Mouse (Mus musculus) skeletal muscle tissue, adult 2 months (tissue): Measurements from ENCODE around the gene Pnp2.
"Not testable (repeated sequence)": the region's sequence is repeated elsewhere in the genome, so short reads cannot be mapped to it uniquely, and the experiment has no call there.

Source experiments
- DNase-seq: peaks from one replicate; pipeline ENCODE4 v3.0.0-alpha.2; 2012; ENCODE audit warnings: low read depth, low spot score

The Pnp2 gene

DNA sequence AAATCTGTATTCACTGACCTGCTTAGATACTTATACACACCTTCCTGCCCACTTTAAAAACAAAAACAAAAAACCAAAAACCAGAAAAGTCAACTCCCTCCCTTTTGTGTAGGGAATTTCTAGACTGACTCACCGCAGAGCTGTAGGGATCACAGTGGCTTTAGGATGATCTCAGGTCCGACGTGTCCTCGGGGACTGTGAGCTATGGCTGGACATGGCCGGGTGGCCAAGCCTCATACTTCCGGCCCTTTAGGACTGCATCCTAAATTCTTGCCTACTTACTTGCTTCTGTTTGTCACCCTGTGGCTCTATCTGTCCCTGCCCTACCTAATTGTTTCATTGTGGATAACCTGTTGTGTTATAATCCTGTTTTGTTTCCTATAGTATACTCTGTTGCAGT lies 932 bp downstream of the Pnp2 start:
- not testable (repeated sequence) for DNase-seq

DNA sequence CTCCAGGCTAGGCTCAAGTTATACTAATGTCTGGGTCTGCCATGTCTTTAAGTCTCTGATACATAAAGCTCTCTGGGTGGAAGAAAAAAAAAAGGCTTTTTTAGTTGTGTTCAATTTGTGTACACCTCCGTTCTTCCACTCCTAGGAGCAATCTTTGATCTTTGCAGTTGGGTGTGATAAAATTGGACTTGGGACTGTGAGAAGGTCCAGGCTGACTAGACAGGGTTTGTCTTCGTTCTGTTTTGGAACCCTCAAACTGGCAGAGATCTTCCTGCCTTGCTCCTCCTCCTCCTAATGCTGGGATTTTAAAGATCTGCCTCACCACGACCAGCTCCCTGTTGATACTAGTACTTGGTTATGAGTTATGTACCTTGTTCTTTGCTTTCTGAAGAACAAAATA lies 1.4 kb downstream of the Pnp2 start:
- DNase-seq, result not testable (repeated sequence)

DNA sequence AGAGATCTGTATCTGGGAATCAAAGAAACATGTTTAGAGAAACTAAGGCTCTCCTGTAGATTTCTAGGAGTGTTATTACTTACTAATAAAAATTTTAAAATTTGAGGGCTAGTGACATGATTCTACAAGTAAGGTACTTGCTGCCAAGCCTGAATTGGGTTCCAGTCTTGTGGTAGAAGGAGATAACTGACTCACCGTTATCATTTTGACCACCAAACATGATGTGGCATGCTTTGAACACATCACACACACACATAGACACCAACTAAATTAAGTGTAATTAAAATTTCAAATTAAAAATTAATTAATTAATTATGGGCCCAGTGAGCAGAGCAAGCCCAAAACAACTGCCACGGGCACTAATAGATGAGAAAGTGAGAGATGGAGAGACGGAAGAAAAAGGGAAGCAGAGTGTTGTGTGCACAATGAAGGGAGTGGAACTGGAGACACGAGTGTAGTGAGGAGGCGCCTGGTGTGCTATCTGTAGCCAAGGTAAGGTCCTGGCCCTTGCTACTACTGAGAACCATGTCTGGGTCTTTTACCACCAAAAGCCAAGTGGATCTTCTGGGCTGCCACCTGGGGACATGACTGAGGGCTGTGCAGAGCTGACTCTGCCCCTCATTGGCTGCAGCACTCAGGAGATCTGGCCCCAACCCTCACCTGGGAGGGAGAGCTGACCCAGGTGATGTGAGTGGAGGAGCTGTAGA lies 2.6 kb downstream of the Pnp2 start:
- DNase-seq, result not testable (repeated sequence)

DNA sequence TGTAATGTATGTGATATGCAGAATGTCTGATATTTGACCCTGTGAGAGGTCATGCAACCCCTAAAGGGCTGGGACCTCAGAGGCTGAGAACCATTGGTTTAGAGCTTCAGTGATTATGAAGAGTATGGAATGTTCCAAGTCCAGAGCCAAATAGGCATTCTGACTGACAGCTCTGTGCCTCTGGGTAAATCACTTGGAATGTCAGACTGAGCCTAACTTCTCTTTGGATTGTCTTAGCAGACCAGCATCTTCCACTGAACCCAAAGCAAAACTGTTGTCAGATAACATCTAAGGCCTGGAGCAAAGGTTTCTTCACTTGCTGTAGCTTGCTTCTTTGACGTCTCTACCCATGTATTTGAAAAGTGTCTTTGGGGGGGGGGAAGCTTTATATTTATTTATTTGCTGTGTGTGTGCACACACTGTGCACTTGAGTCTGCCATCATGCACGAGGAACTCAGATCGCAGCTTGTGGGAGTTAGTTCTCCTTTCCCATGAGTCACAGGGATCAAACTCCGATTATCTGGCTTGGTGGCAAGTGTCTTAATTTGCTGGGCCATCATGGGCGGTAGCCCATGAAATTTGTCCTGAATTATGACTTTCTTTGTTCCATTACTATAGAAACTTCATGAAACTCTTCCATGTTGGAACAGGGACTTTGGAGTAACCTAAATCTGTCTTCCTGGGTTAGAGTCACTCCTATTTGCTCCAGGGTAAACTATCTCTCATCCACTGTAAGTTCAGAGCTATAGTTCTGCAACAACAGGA lies 12.6 kb downstream of the Pnp2 start:
- no peak for DNase-seq

DNA sequence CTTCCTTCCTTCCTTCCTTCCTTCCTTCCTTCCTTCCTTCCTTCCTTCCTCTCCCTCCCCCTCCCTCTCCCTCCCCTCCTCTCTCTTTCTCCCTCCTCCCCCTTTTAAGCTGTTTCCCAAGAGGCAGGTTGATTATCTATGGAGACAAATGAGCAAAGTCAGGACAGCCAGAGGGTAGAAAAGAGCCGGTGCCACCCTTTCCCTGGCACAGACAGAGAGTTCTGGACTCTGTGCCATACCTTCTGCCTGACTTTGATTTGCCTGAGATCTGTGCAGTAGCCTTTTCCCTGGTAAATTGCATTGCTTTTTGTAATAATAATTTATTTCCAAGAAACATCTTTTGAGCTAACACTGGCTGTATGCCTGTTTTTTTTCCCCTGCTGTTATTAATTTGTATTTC lies 13.2 kb downstream of the Pnp2 start:
- no peak for DNase-seq

DNA sequence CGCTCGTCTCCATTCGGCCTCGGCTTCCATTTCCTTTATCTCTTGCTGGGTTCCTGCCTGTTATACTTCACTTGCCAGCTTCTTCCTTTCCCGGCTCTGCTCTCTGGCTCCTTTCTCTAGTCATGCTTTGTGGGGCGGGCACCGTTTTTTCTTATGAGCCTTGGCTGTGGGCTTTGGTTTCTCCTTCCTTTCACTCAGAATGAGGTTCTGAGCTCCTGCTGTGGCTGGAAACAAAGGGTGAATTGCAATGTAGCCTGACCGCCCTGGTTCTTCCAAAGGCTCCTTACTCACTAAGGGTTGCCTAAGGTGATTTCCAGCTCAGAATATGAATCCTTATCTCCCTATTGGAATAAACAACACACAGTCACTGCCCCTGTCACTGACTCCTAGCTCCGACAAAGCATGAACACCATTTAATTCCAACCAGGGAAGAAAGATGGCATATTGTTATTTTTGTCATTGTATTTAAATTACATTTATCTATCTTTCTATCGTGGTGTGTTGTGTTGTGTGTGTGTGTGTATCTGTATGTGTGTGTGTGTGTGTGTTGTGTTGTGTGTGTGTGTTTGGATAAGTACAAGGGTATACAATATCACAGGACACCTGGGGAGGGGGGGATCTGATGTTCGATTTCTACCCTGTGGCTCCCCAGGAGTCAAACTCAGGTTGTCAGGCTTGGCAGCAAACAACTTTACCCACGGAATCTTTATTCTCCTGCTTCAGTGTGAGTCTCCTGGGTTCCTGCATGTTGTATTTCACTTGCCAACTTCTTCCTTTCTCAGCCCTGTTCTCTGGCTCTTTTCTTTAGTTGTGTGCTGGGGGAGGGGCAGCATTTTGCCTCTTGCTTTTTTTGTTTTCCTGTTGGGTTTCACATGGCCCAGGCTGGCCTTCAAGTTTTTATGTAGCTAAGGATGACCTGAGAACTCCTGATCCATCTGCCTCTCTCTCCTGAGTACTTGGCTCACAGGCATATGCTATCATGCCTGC lies 14.1 kb downstream of the Pnp2 start:
- no peak for DNase-seq

DNA sequence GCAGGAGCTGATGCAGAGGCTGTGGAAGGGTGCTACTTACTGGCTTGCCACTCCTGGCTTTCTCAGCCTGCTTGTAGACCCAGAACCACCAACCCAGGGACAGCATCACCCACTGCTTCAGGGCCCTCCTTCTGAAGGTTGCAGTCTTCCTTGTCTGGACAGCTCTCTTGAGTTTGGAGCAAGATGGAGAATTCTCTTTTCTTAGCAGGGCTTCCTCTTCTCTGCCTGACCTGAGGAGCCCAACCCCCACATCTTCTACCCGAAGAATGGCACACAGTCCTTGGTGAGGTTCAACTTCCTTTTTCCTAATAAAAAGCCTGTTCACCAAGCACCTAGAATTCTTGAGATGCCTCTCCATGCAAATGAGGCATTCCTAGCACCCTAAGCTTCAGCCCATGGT lies 15.0 kb downstream of the Pnp2 start:
- no peak for DNase-seq

DNA sequence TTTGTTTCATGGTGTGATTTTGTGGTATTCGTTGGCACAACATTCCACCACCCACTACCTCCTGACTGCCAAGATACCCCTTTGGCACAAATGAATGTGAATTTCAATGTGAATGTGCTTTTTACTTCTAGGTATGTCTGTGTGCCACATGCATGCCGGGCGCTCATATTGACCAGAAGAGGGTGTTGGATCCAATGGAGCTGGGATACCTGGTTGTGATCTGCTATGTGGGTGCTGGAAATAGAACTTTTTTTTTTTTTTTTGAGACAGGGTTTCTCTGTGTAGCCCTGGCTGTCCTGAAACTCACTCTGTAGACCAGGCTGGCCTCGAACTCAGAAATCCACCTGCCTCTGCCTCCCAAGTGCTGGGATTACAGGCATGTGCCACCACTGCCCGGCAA lies 17.3 kb downstream of the Pnp2 start:
- DNase-seq, result not testable (repeated sequence)

DNA sequence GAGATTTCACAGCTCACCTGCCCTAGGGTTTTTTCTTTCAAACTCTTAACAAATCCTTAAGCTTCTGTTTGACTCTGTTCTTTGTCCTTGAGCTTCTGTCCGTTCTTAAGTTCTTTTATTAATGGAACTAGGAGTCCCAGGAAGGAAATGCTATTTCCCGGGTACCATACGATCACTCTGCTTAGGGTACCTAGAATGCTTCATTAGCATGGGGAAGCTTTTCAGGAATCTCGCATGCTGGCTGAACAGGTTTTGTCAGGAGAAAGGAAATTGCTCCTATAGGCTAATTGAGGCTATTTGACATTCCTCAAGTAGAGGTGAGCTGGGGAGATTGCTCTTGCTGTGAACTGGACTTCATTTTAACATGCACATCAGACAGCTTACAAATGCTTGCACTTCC lies 17.9 kb downstream of the Pnp2 start:
- DNase-seq, result no peak

DNA sequence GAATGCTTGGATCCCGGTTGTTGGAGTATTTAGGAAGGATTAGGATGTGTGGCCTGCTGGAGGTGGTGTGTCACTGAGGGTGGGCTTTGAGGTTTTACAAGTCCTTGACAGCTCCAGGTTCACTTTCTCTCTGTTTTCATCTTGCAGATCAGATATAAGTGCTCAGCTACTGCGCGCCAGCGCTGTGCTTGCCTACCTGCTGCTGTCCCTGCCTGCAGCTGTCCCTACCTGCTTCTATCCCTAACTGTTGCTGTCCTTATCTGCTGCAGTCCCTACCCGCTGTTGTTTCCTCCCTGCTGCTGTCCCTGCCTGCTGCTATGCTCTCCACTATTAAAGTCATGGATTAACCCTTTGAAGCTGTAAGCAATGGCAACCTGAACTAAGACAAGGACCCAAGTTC lies 19.2 kb downstream of the Pnp2 start:
- DNase-seq, result no peak

DNA sequence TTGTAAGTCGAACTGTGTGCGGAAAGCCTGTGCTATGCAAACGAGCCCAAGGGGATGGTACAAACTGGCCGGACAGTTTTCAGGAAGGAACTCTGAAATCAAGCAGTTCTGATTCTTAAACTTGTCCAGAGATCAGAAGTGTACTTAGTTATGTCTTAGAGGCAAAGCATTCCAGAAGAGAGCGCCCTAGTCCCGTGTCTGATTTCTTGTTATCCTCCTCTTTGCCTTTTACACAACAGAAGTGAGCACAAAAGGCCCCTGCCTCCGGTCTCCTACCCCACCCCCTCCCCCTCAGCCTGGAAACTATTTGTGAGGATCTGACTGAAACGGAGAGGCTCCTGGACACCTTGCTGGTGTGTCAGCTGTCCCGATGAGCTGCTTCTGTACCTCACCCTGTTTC lies 20.9 kb downstream of the Pnp2 start:
- no peak for DNase-seq

DNA sequence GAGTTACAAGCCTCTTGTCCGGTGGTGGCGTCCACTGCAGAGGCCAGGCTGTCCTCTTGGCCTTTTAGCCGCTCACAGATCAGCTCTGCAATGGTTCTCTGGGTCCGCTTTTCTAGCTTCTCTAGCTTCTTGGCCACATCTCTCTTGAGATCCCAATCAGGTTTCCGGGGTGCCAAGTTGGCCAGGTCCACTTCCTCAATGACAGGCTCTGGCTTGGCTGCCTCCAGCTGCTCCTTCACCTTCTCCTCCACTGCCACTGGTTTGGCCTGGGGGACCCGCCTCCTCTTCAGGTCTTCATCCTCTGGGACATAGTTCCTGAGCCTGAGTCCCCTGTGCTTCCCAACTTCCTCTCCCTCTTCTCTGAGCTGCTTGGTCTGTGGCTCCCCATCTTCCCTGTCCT lies 22.7 kb downstream of the Pnp2 start:
- not testable (repeated sequence) for DNase-seq

DNA sequence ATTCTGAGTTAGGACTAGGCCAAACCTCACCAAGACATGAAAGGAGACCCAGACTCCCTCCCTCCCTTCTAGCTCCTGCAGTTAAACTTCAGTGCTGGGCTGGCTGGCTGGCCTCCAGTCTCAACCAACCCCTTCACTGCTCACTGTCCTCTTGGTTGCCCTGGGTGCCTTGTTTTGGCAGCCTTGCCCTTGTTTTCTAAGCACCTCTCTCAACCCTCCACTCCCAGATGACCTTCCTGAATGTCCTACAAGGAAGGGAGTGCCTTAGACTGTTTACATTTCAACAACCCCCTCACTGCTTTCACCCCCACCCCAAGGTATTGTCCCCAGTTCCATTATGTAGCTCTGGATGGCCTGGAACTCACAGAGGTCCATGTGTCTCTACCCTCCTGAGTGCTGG lies 23.8 kb downstream of the Pnp2 start:
- DNase-seq, result no peak

DNA sequence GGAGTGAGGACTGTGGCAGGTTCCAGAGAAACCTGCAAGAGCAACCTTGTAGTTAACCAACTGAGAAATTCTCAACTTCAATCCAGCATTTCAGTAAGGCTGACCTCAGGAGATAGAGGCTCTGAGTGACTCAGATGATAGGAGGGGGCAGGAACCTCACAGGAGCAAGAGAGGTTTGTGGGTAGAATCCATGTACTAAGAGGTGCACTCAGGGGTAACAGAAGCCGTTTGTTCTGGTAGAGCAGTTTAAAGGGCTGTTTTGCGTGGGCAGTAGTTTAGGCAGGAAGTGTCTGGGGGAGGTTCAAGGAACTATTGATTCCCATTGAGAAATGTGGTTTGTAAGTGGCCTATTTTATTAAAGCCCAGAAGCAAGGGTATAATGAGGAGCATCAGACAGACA lies 25.4 kb downstream of the Pnp2 start:
- no peak for DNase-seq

DNA sequence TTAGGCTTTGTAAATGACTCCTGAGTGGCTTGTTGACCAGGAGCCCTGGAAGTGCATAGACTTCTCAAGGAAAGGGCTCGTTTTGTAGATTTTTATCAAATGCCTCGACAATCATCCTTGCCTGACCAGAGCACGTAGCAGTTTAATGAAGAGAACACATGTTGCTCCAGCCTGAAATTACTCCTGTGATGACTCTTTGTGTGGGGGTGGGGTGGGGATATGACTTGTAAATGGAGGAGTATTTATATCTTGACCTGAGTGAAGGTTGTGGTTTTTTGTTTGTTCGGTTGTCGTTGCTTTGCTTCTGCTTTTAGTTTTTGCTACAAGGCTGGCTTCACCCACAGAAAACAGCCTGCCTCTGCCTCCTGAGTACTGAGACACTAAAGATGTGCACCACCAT lies 26.0 kb downstream of the Pnp2 start:
- DNase-seq, result no peak

DNA sequence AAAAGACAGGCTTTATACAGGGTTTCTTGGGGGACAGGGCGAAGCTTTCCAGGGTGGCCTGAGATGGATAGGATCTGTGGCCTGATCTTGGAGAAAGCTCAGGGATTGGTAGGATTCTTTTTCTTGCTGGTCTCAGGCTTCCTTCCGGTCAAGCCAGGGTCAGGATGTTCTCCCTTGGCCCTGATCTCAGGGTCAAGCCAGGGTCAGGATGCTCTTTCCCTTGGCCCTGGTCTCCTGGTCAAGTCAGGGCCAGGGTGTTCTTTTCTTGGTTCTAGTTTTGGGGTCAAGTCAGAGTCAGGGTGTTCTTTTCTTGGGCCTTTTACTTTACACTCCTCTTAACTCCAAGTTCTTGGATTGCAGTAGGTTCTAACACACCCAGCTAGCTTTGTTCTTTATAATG lies 31.9 kb downstream of the Pnp2 start:
- DNase-seq, result peak; percentile 75

DNA sequence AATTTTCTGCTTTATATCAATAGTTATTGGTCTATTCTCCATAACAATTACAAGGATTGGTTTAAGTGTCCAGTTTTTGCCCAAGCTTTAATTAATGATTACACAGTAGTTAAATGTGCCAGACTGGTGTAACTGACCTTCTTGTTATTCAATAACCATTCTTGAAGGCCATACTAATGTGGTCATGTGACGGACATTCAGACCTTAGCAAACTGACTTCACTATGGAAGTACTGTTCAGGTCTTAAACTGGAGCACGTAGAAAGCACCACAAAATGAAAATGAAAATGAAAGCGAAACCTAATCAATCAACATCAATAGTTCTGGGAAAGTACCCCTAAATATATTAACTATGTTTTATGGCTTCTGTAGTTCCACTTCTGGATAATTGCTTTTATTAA lies 35.2 kb downstream of the Pnp2 start:
- DNase-seq, result no peak

DNA sequence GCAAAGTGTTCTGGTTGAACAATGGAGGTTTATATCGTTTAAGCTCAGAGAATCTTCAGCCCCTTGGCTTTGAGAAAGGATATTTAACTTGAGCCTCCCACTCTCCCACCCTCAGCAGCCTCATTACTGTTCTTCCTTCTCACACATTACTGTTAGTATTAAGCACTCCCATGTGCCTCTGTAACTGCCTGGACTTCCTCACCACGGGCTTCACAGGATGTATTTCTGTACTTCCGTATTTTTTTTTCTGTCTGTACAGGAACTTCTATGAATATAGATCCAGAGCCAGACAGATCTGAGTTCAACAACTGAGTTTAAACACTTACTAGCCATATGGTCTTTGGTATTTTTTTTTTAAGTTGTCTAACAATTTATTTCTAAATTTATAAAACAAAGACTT lies 41.3 kb downstream of the Pnp2 start:
- no peak for DNase-seq

DNA sequence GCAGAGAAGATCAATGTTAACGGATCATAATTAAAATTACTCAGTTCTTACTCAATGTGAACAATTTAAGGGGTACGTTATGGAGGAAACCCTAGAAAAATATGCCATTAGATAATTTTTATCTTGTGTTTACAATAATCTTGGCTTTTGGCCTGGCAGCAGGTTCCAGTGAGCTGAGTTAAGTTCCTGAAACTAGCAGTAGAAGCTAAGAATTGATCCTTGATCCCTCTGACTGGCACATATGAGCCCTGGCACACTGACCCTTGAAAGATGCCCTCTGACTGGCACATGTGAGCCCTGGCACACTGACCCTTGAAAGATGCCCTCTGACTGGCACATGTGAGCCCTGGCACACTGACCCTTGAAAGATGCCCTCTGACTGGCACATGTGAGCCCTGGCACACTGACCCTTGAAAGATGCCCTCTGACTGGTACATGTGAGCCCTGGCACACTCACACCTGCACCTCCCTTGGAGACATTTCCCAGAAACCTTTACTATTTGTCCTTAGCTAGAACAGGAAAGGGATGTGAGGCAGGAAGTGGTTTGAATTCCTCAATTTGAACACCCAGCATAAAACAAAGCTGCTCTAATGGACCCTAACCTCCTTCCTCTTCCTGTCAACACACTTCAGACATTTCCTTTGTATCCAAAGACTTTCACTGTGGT lies 42.3 kb downstream of the Pnp2 start:
- peak; percentile 32 for DNase-seq

DNA sequence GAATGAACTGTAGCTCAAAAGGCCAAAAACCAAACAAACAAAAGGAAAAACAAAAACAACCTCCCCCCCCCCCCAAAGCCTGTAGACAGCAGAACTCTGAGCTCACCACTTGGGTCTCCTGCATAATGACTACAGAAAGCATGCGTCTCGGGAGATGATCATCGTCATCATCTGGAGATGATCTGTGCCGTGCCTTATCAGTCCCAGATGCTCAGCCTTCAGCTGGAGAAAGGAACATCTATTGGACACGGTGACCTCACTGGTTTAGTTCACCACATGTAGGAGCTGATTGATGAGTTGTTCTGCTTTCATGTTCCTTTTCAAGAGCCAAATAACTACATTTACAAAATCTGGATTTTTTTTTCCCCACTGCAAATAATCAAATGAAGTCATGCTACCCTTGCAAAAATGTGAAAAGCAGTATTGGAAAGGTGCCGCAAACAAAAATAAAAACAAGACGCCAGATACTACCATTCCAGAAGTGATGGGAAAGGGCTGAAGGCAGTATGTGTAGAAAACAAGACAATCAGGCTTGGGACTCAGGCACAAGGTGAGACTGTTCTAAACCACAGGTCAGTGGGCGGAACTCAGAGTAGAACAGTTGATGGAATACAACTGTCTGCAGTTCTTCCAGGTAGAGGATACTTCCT lies 51.5 kb downstream of the Pnp2 start, which contains the start of gene Rnase10:
TSS of gene Rnase10 (plus strand) at position 600 of the 650 bp plus-strand sequence.
- peak; percentile 75 for DNase-seq
